Mouse (Mus musculus) kidney, embryonic 14.5 days (tissue): ENCODE measurements around the gene Klhl35. TPM values are rescaled to one million over a fixed set of nuclear protein-coding genes. Genes with fewer than 3 reads are reported as not detected.

Source experiments
- ATAC-seq: fragments of 200-750 bp; cut with Nextera tagmentation; 2 replicates; pipeline ENCODE4 v1.8.0; 2017; ENCODE audit warnings: moderate number of reproducible peaks, mild to moderate bottlenecking, moderate TSS enrichment, moderate library complexity; ENCODE audit not compliant: low FRiP score, low TSS enrichment
- H3K27ac ChIP-seq: fragments of 300-500 bp; sonication (generic); 2 replicates; pipeline ENCODE4 v1.5.1; 2014; ENCODE audit warnings: low read depth, mild to moderate bottlenecking, low read length, moderate library complexity, mixed read lengths
- H3K27me3 ChIP-seq: fragments of 300-500 bp; sonication (generic); 2 replicates; pipeline ENCODE4 v1.6.1; 2014; ENCODE audit warnings: mild to moderate bottlenecking, low read length; ENCODE audit not compliant: control insufficient read depth, insufficient read depth
- H3K36me3 ChIP-seq: fragments of 300-500 bp; sonication (generic); 2 replicates; pipeline ENCODE4 v1.6.1; 2014; ENCODE audit warnings: low read length, mixed read lengths; ENCODE audit not compliant: control insufficient read depth, insufficient read depth
- H3K4me1 ChIP-seq: fragments of 300-500 bp; sonication (generic); 2 replicates; pipeline ENCODE4 v1.6.1; 2014; ENCODE audit warnings: low read length, mixed read lengths; ENCODE audit not compliant: control insufficient read depth, insufficient read depth
- H3K4me2 ChIP-seq: fragments of 300-500 bp; sonication (generic); replicated peaks from 2 replicates; pipeline ENCODE4 v1.6.1; 2014; ENCODE audit warnings: low read depth, mild to moderate bottlenecking, low read length
- H3K4me3 ChIP-seq: fragments of 300-500 bp; sonication (generic); 2 replicates; pipeline ENCODE4 v1.5.1; 2014; ENCODE audit warnings: mild to moderate bottlenecking, low read length
- H3K9ac ChIP-seq: fragments of 300-500 bp; sonication (generic); 2 replicates; pipeline ENCODE4 v1.6.1; 2014; ENCODE audit warnings: low read depth, mild to moderate bottlenecking, low read length, moderate library complexity
- H3K9me3 ChIP-seq: fragments of 300-500 bp; sonication (generic); 2 replicates; pipeline ENCODE4 v1.6.1; 2016; ENCODE audit warnings: low read length; ENCODE audit not compliant: control insufficient read depth
- WGBS: fragments of 180-500 bp; shearing (Covaris S2); extraction: QIAGEN DNeasy Blood & Tissue Kit; methylation state at CpG from one replicate; pipeline ENCODE4 v1.1.7; 2014; 5-methylcytosine and 5-hydroxymethylcytosine counted together
- polyA plus RNA-seq: library from polyadenylated mRNA; unstranded; fragments of >200 nt; fragmentation: Nextera tagmentation; extraction: Ambion mirVana; gene quantifications from 2 replicates; pipeline ENCODE4 v1.2.1, GENCODE M21; 2014

Gene Klhl35
- polyA plus RNA-seq: 1.1 and 1.5 TPM in 2 replicates

GRCm38 (mm10) chr7:99465811-99466210, at the start of gene Klhl35:
TSS of gene Klhl35 (plus strand) at chr7:99466004.
- Histone ChIP-seq H3K9me3 (no peaks in the 10 kb centered on the region), H3K36me3 (no peaks in the 10 kb centered on the region; the same call in 1 of the 2 replicates), H3K9ac (no peak within 1 kb of the TSS), H3K27me3 (no peaks in the 10 kb centered on the region), H3K4me3 (no peak within 1 kb of the TSS), H3K4me2 (no peak within 1 kb of the TSS), H3K4me1 (peaks cover 29% of the 10 kb centered on the region), H3K27ac (no peak within 1 kb of the TSS)
- ATAC-seq: no peak
- WGBS: 29% methylated on average over 8 of the region's 8 CpGs

GRCm38 (mm10) chr7:99419311-99419710, 46.5 kb upstream of the Klhl35 start:
- no peaks in the 10 kb centered on the region for H3K9me3 ChIP-seq
- no peak overlapping the region for H3K9ac ChIP-seq
- 74% methylated on average over 3 of the region's 3 CpGs for WGBS
- H3K27ac ChIP-seq: no peak overlapping the region
- ATAC-seq: no peak
- no peaks in the 10 kb centered on the region for H3K4me1 ChIP-seq
- H3K4me3 ChIP-seq: no peak overlapping the region
- no peaks in the 10 kb centered on the region for H3K27me3 ChIP-seq
- H3K36me3 ChIP-seq: no peaks in the 10 kb centered on the region
- H3K4me2 ChIP-seq: no peak overlapping the region

GRCm38 (mm10) chr7:99421006-99421405, 44.8 kb upstream of the Klhl35 start:
- no peaks in the 10 kb centered on the region for H3K27me3 ChIP-seq
- H3K9ac ChIP-seq: no peak overlapping the region
- WGBS: 82% methylated on average over 6 of the region's 6 CpGs
- H3K4me2 ChIP-seq: no peak overlapping the region
- no peak overlapping the region for H3K27ac ChIP-seq
- no peaks in the 10 kb centered on the region for H3K9me3 ChIP-seq
- H3K36me3 ChIP-seq: no peaks in the 10 kb centered on the region
- H3K4me3 ChIP-seq: no peak overlapping the region
- peaks cover 8% of the 10 kb centered on the region for H3K4me1 ChIP-seq
- ATAC-seq: no peak

GRCm38 (mm10) chr7:99424538-99425155, 41.2 kb upstream of the Klhl35 start:
- H3K4me3 ChIP-seq: no peak overlapping the region
- peak overlapping the region; percentile 42; the same call in 1 of the 2 replicates for H3K27ac ChIP-seq
- WGBS: 18% methylated on average over 8 of the region's 8 CpGs
- H3K9me3 ChIP-seq: no peaks in the 10 kb centered on the region
- peak overlapping the region; percentile 13; the same call in 1 of the 2 replicates for H3K9ac ChIP-seq
- H3K4me2 ChIP-seq: no peak overlapping the region
- H3K4me1 ChIP-seq: peaks cover 8% of the 10 kb centered on the region
- ATAC-seq: peak; percentile 87
- H3K36me3 ChIP-seq: no peaks in the 10 kb centered on the region
- no peaks in the 10 kb centered on the region for H3K27me3 ChIP-seq

- 90% methylated on average over 4 of the region's 4 CpGs for WGBS
These were observed 40.1 kb upstream of the Klhl35 start for GRCm38 (mm10) chr7:99425706-99426105.

GRCm38 (mm10) chr7:99427031-99427430, 38.8 kb upstream of the Klhl35 start:
- no peak overlapping the region; the same call in 1 of the 2 replicates for H3K9ac ChIP-seq
- H3K36me3 ChIP-seq: no peaks in the 10 kb centered on the region
- no peaks in the 10 kb centered on the region for H3K9me3 ChIP-seq
- H3K27ac ChIP-seq: no peak overlapping the region
- WGBS: 66% methylated on average over 10 of the region's 10 CpGs
- no peaks in the 10 kb centered on the region for H3K27me3 ChIP-seq
- ATAC-seq: no peak
- no peak overlapping the region for H3K4me3 ChIP-seq
- H3K4me1 ChIP-seq: peaks cover 8% of the 10 kb centered on the region
- H3K4me2 ChIP-seq: no peak overlapping the region

More at GRCm38 (mm10) chr7:99425706-99426105, 40.1 kb upstream of the Klhl35 start:
- no peaks in the 10 kb centered on the region for H3K36me3 ChIP-seq
- ATAC-seq: no peak
- no peak overlapping the region for H3K4me3 ChIP-seq
- no peak overlapping the region for H3K4me2 ChIP-seq
- no peaks in the 10 kb centered on the region for H3K27me3 ChIP-seq
- H3K9ac ChIP-seq: no peak overlapping the region
- no peaks in the 10 kb centered on the region for H3K9me3 ChIP-seq
- no peak overlapping the region for H3K27ac ChIP-seq
- H3K4me1 ChIP-seq: peaks cover 8% of the 10 kb centered on the region

GRCm38 (mm10) chr7:99427987-99428386, 37.8 kb upstream of the Klhl35 start:
- H3K36me3 ChIP-seq: no peaks in the 10 kb centered on the region
- H3K4me2 ChIP-seq: no peak overlapping the region
- no peaks in the 10 kb centered on the region for H3K27me3 ChIP-seq
- no peak overlapping the region for H3K4me3 ChIP-seq
- no peak overlapping the region for H3K9ac ChIP-seq
- ATAC-seq: no peak
- 92% methylated on average over 3 of the region's 3 CpGs for WGBS
- H3K27ac ChIP-seq: no peak overlapping the region
- H3K4me1 ChIP-seq: peaks cover 8% of the 10 kb centered on the region
- H3K9me3 ChIP-seq: no peaks in the 10 kb centered on the region

- H3K4me2 ChIP-seq: no peak overlapping the region
- no peak overlapping the region for H3K4me3 ChIP-seq
- WGBS: 91% methylated on average over 5 of the region's 5 CpGs
- no peak for ATAC-seq
- no peaks in the 10 kb centered on the region for H3K9me3 ChIP-seq
- H3K4me1 ChIP-seq: peaks cover 8% of the 10 kb centered on the region
- no peaks in the 10 kb centered on the region for H3K36me3 ChIP-seq
- no peak overlapping the region for H3K9ac ChIP-seq
- no peak overlapping the region for H3K27ac ChIP-seq
- no peaks in the 10 kb centered on the region for H3K27me3 ChIP-seq
These were observed 37.0 kb upstream of the Klhl35 start for GRCm38 (mm10) chr7:99428836-99429235.

GRCm38 (mm10) chr7:99429786-99430185, 36.0 kb upstream of the Klhl35 start:
- Histone ChIP-seq H3K36me3 (no peaks in the 10 kb centered on the region), H3K4me2 (no peak overlapping the region), H3K4me1 (peaks cover 5% of the 10 kb centered on the region), H3K9ac (no peak overlapping the region), H3K9me3 (no peaks in the 10 kb centered on the region), H3K4me3 (no peak overlapping the region), H3K27ac (no peak overlapping the region), H3K27me3 (no peaks in the 10 kb centered on the region)
- ATAC-seq: no peak
- WGBS: 42% methylated on average over 6 of the region's 6 CpGs
